Mouse (Mus musculus) bone marrow, adult 2 months (tissue): Measurements from ENCODE around the gene Pafah1b3.

Experiments
- CTCF ChIP-seq: fragments of 200-500 bp; IDR thresholded peaks from 2 replicates; pipeline ENCODE4 v1.5.1; 2011; ENCODE audit warnings: low read length, control low read depth; ENCODE audit not compliant: control insufficient read depth, insufficient read depth
- POLR2A ChIP-seq: fragments of 200-500 bp; IDR thresholded peaks from 2 replicates; pipeline ENCODE4 v1.6.1; 2011; ENCODE audit warnings: low read depth, mild to moderate bottlenecking, control low read depth, low read length, borderline replicate concordance; ENCODE audit not compliant: control insufficient read depth

- TF ChIP-seq POLR2A (0 out of 2 replicates have a peak, but pooled peaks have one; percentile 20), CTCF (no peak)
Observed at GRCm38 (mm10) chr7:25297454-25298325, at the start of gene Pafah1b3.
